Mouse (Mus musculus) bone marrow, adult 2 months (tissue): Measurements from ENCODE around the gene Ctdsp1. TPM values are rescaled to one million over a fixed set of nuclear protein-coding genes. Genes with fewer than 3 reads are reported as not detected.
A peak's percentile ranks its signal among the peaks of the same experiment; 100 is the strongest.

Source experiments
- H3K27ac ChIP-seq: fragments of 200-500 bp; 2 replicates; pipeline ENCODE4 v1.5.1; 2012; ENCODE audit warnings: low read depth, mild to moderate bottlenecking, control low read depth, inconsistent platforms, low read length; ENCODE audit not compliant: control insufficient read depth, poor library complexity, insufficient read depth
- H3K4me1 ChIP-seq: fragments of 200-500 bp; 2 replicates; pipeline ENCODE4 v1.6.1; 2011; ENCODE audit warnings: low read length; ENCODE audit not compliant: control insufficient read depth, insufficient read depth
- H3K4me3 ChIP-seq: fragments of 200-500 bp; replicated peaks from 2 replicates; pipeline ENCODE3; 2011; ENCODE audit warnings: mild to moderate bottlenecking, low read depth, low read length, control low read depth; ENCODE audit not compliant: control insufficient read depth
- CTCF ChIP-seq: fragments of 200-500 bp; IDR thresholded peaks from 2 replicates; pipeline ENCODE4 v1.5.1; 2011; ENCODE audit warnings: low read length, control low read depth; ENCODE audit not compliant: control insufficient read depth, insufficient read depth
- POLR2A ChIP-seq: fragments of 200-500 bp; IDR thresholded peaks from 2 replicates; pipeline ENCODE4 v1.6.1; 2011; ENCODE audit warnings: low read depth, mild to moderate bottlenecking, control low read depth, low read length, borderline replicate concordance; ENCODE audit not compliant: control insufficient read depth
- WGBS: fragments of 180-500 bp; shearing (Covaris S2); methylation state at CpG from one replicate; pipeline ENCODE4 v1.1.7; 2018; 5-methylcytosine and 5-hydroxymethylcytosine counted together
- polyA plus RNA-seq: library from polyadenylated mRNA; stranded (reverse); fragments of >200 nt; gene quantifications from 2 replicates; pipeline ENCODE4 v1.2.4, GENCODE M21; 2011; ENCODE audit warnings: low replicate concordance; ENCODE audit not compliant: missing spikeins, insufficient read depth, insufficient read length

Ctdsp1 gene
- polyA plus RNA-seq, 1 experiment: 65.3 TPM

GRCm38 (mm10) chr1:74388398-74388920 lies 2.9 kb upstream of the Ctdsp1 start:
- 81% methylated on average over 7 of the region's 7 CpGs for WGBS
- Histone ChIP-seq H3K4me3 (no peak overlapping the region), H3K27ac (no peak overlapping the region), H3K4me1 (peaks cover 2% of the 10 kb centered on the region; the same call in 1 of the 2 replicates)
- no peak for TF ChIP-seq CTCF
- TF ChIP-seq POLR2A: no peak

- TF ChIP-seq POLR2A (no peak; the same call in 1 of the 2 replicates), CTCF (no peak)
- Histone ChIP-seq H3K4me3 (no peak overlapping the region), H3K4me1 (peaks cover 2% of the 10 kb centered on the region; the same call in 1 of the 2 replicates), H3K27ac (peak overlapping the region; percentile 44)
- under 1% methylated on average over 29 of the region's 29 CpGs for WGBS
These were observed 1.4 kb upstream of the Ctdsp1 start for GRCm38 (mm10) chr1:74389831-74390286.

GRCm38 (mm10) chr1:74390287-74390906 lies 912 bp upstream of the Ctdsp1 start:
- H3K27ac ChIP-seq: peak overlapping the region; percentile 80
- peak overlapping the region; percentile 73 for H3K4me3 ChIP-seq
- TF ChIP-seq POLR2A: no peak
- TF ChIP-seq CTCF: peak; percentile 88
- WGBS: 1% methylated on average over 21 of the region's 21 CpGs
- H3K4me1 ChIP-seq: peaks cover 2% of the 10 kb centered on the region; the same call in 1 of the 2 replicates

- H3K4me3 ChIP-seq: peak overlapping the region; percentile 98
- 1% methylated on average over 62 of the region's 63 CpGs for WGBS
- peak overlapping the region; percentile 99 for H3K27ac ChIP-seq
- peak; percentile 41; the same call in 1 of the 2 replicates for TF ChIP-seq POLR2A
- no peak for TF ChIP-seq CTCF
- peaks cover 2% of the 10 kb centered on the region; the same call in 1 of the 2 replicates for H3K4me1 ChIP-seq
These were observed 634 bp downstream of the Ctdsp1 start for GRCm38 (mm10) chr1:74391844-74392441.

- TF ChIP-seq CTCF (no peak), POLR2A (no peak)
- 5% methylated on average over 16 of the region's 16 CpGs for WGBS
- Histone ChIP-seq H3K4me1 (peaks cover 2% of the 10 kb centered on the region; the same call in 1 of the 2 replicates), H3K4me3 (peak overlapping the region; percentile 98), H3K27ac (peak overlapping the region; percentile 99)
These were observed 1.2 kb downstream of the Ctdsp1 start for GRCm38 (mm10) chr1:74392446-74392994.

GRCm38 (mm10) chr1:74393010-74393409 lies 1.7 kb downstream of the Ctdsp1 start:
- Histone ChIP-seq H3K4me3 (peak overlapping the region; percentile 98), H3K27ac (peak overlapping the region; percentile 99), H3K4me1 (peaks cover 2% of the 10 kb centered on the region; the same call in 1 of the 2 replicates)
- 25% methylated on average over 7 of the region's 7 CpGs for WGBS
- no peak for TF ChIP-seq CTCF
- TF ChIP-seq POLR2A: no peak

GRCm38 (mm10) chr1:74393697-74394096 lies 2.4 kb downstream of the Ctdsp1 start:
- 92% methylated on average over 9 of the region's 9 CpGs for WGBS
- H3K4me1 ChIP-seq: peaks cover 2% of the 10 kb centered on the region; the same call in 1 of the 2 replicates
- no peak overlapping the region for H3K4me3 ChIP-seq
- no peak for TF ChIP-seq POLR2A
- H3K27ac ChIP-seq: no peak overlapping the region

- 87% methylated on average over 9 of the region's 9 CpGs for WGBS
- no peak overlapping the region for H3K27ac ChIP-seq
- peaks cover 2% of the 10 kb centered on the region; the same call in 1 of the 2 replicates for H3K4me1 ChIP-seq
- TF ChIP-seq POLR2A (no peak), CTCF (no peak)
- H3K4me3 ChIP-seq: no peak overlapping the region
These were observed 3.0 kb downstream of the Ctdsp1 start for GRCm38 (mm10) chr1:74394311-74394710.
